Mouse (Mus musculus): Measurements from ENCODE around the gene Foxr1.
"Not testable (repeated sequence)": the region's sequence is repeated elsewhere in the genome, so short reads cannot be mapped to it uniquely, and the experiment has no call there.

Gene Foxr1

DNA sequence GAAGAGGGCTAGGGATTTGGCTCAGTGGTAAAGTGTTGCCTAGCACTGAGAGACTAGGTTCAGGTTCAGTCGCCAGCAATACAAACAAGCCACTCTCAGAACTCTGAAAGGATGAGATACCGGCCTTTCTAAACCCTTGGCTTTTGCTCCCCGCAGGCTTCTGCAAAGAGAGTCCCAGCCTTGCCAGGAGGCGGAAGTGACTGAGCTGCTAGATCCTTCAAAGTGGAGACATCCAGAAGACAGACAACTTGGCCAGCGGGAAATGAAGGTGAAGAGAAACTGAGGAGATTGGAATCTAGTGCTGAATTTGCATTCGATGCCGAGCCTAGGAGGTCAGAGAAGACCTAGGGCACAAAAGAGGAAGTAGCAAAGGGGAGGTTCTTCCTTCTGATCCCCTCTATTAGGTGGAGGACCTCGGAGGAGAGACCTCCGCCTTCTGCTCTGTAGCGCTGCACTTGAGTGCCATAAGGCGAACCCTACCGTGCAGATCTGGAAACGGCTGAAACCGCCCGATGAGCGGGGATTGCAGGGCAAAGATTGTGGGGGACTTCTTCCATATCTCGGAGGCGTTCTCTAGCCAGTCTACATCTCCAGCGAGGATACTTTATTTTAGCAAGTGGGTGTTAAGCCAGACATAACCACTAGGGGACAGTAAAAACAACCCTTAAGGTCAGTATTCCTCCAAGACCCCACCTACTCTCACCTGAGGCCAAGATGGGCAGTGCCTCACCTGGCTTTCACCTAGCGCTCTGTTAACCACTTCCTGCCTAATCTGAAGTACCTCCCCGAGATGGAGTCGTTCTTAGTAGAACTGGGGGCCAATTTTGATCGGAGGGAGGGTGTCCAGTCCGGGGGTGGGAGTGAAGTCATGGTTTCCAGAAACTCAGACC, 36.6 kb upstream of the Foxr1 start:
- peak; percentile 76 for DNase-seq (ENCODE audit: low read depth, low spot score)

GRCm38 (mm10) chr9:44475936-44476335, 35.0 kb upstream of the Foxr1 start:
- DNase-seq (ENCODE audit: low read depth, low spot score) = no peak

- DNase-seq (ENCODE audit: low read depth, low spot score) = no peak
Observed at GRCm38 (mm10) chr9:44474327-44474726, 33.4 kb upstream of the Foxr1 start.

DNA sequence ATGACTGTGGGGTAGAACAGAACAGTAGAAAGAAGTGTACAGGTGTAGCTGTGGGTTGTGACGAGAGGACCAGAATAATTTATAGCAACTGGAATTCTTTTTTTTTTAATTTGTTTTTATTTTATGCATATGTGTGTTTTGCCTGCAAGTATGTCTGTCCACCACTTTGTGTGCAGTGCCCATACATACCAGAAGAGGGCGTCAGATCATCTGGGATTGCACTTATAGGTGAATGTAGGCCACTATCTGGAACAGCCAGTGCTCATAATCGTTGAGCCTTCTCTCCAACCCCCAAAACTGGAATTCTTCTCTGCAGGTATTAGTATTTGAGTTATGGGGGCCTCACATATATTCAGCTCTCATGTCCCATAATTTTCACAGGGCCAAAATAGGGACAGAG, 32.2 kb upstream of the Foxr1 start:
- no peak for DNase-seq (ENCODE audit: low read depth, low spot score)

DNA sequence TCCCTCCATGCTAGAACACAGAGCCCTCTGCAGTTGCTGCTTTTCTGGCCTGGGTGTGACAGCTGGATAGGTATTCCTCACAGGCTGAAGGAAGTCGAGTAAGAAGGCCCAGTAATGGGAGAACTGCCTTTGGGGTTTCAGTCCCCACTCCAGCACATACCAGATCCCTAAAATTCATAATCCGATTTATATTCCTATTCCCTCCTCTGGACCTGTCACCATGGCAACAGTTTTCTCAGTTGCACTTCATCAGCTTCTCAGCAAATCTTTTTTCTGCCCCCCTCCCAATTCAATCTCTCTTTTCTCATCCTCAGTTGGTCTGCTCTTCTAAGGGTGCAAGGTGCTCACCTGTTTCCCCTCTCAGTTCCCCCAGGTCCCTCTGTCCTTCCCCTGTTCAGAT, 27.9 kb upstream of the Foxr1 start:
- DNase-seq (ENCODE audit: low read depth, low spot score) = no peak

DNA sequence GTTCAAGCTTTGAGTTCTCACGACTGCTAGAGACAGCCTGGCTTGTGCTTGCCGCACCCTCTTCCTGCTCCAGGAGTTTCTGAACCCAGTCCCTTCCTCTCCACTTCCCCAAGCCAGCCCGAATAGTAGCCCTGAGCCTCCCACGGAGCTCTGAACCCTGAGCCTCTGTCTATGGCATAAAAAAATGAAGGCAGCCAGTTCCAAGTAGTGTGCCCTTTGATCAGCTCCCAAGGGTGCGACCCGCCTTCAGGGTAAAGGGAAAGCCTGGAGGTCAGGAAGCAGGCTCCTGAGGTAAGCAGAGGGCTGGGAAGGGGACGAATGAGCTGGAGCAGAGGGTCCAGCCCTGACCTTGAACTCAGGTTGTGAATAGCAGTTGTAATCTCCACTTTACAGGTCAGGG, 27.3 kb upstream of the Foxr1 start:
- no peak for DNase-seq (ENCODE audit: low read depth, low spot score)

DNA sequence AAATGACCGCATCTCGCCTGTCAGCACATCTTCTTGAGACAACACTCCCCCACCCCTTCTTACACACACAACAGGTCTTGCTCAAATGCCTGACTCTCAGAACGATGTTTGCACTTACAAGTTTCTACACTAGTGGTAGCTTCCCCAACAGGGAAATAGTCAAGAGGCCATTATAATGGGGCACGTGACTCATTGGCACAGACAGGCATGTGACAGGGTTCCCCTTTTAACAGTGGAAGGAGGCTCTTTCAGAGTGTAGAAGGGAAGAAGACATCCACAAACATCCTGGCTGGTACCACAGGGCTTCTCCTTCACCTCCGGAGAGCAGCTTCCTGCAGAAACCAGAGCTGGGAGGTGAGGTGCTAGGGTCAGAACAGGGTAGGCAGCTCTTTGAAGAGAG, 21.0 kb upstream of the Foxr1 start:
- DNase-seq (ENCODE audit: low read depth, low spot score) = no peak

- DNase-seq (ENCODE audit: low read depth, low spot score) = peak; percentile 76
Observed at GRCm38 (mm10) chr9:44457035-44457742, 16.3 kb upstream of the Foxr1 start.

DNA sequence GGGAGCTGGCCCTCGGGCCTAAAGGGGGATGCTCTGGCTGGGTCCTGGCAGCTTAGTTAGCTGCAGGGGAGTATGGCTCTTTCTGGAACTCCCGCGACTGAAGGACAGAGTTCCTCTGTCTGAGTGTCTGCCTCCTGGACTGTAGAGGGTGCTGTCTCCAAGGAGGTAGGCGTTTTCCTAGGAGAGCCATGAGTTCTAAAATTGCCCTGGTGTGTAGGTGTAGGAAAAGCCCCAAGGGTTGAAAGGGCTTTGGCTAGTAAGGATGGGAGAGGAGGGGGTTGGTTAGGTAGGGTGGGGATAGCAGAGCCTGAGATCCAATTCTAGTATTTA, 13.9 kb upstream of the Foxr1 start, which contains the start of gene Upk2:
TSS of gene Upk2 (minus strand) at position 86 of the 330 bp plus-strand sequence.
- DNase-seq (ENCODE audit: low read depth, low spot score) = no peak

- peak; percentile 85 for DNase-seq (ENCODE audit: low read depth, low spot score)
Observed at GRCm38 (mm10) chr9:44454132-44454890, 13.4 kb upstream of the Foxr1 start.

DNA sequence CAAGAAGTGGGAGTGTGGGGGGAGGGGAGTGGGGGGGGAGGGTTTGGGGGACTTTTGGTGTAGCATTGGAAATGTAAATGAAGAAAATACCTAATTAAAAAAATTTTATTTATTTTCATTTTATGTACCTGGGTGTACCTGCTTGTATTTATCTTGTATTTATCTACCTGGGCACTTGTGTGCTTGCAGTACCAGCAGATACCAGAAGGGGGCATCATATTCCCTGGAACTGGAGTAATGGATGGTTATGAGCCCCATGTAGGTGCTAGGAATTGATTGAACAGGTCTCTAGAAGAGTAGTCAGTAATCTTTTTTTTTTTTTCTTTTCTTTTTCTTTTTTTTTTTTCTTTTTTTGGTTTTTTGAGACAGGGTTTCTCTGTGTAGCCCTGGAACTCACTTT, 9.5 kb upstream of the Foxr1 start:
- no peak for DNase-seq (ENCODE audit: low read depth, low spot score)

DNA sequence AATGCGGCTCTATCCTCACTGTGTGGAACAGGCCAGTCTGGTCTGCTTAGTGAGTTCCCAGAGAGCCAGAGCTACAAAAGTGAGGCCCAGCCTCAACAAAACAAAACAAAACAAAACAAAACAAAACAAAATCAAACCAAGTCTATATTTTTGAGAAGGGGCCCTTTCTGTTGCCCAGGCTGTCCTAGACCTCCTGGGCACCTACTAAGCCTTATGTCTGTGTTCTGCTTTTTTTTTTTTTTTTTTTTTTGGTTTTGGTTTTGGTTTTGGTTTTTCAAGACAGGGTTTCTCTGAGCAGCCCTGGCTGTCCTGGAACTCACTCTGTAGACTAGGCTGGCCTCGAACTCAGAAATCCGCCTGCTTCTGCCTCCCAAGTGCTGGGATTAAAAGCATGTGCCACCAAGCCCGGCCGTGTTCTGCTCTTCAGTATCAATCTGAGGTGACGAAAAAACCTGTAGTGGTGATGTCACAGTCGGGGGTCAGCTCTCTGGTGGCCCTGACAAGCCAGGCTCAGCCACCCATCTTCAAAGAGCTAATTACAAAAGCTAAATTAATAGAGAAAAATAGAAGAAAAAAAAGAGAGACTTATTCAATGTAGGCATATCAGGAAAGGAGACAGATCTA, 3.6 kb upstream of the Foxr1 start:
- DNase-seq (ENCODE audit: low read depth, low spot score) = not testable (repeated sequence)

GRCm38 (mm10) chr9:44435747-44436146, 5.2 kb downstream of the Foxr1 start:
- no peak for DNase-seq (ENCODE audit: low read depth, low spot score)

- no peak for DNase-seq (ENCODE audit: low read depth, low spot score)
Observed at GRCm38 (mm10) chr9:44432577-44433185, 8.3 kb downstream of the Foxr1 start.

GRCm38 (mm10) chr9:44423576-44423975, 17.4 kb downstream of the Foxr1 start:
- DNase-seq (ENCODE audit: low read depth, low spot score) = no peak

GRCm38 (mm10) chr9:44420280-44420898, 20.5 kb downstream of the Foxr1 start:
- no peak for DNase-seq (ENCODE audit: low read depth, low spot score)

DNA sequence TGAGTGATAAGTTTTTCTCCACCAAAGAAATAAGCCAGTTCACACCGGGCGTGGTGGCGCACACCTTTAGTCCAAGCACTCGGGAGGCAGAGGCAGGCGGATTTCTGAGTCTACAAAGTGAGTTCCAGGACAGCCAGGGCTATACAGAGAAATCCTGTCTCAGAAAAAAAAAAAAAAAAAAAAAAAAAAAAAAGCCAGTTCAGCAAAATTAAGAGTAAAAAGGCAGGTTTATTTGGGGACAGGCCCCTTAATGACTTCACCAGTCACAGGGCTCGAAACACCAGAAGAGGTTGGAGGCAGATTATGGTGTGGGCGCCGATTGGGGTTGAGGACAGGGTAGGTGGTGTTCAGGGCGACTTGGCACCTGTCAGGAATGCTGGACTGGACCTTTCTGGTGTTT, 21.2 kb downstream of the Foxr1 start:
- DNase-seq (ENCODE audit: low read depth, low spot score) = not testable (repeated sequence)

- DNase-seq (ENCODE audit: low read depth, low spot score) = no peak
Observed at GRCm38 (mm10) chr9:44418519-44419385, 22.2 kb downstream of the Foxr1 start, which contains the start of gene Ccdc84. Ccdc84 (minus strand) TSS chr9:44418569.

- peak; percentile 88 for DNase-seq (ENCODE audit: low read depth, low spot score)
Observed at GRCm38 (mm10) chr9:44417892-44418363, 23.0 kb downstream of the Foxr1 start.

All from forelimb bud, embryonic 11.5 days (tissue).